Mouse (Mus musculus) layer of hippocampus, postnatal 25 days (tissue): ENCODE measurements at regions not wholly inside any gene's neighbourhood (a gene's known extent, or its start where the extent isn't known, plus 50 kb on each side); places are given as distances from the start of the nearest gene placed in this dataset.
A peak's percentile ranks its signal among the peaks of the same experiment; 100 is the strongest.

Experiments
- DNase-seq, 2 experiments: peaks; one replicate each; pipeline ENCODE4 v3.0.0; 2022; ENCODE audit warnings: mixed read lengths in 2 of 2, low spot score in 1 of 2; ENCODE audit errors: extremely low spot score in 1 of 2

GRCm38 (mm10) chr9:94278657-94279585 lies 259.0 kb downstream of the 1190002N15Rik start:
- DNase-seq = peak; percentile 29 to 56

DNA sequence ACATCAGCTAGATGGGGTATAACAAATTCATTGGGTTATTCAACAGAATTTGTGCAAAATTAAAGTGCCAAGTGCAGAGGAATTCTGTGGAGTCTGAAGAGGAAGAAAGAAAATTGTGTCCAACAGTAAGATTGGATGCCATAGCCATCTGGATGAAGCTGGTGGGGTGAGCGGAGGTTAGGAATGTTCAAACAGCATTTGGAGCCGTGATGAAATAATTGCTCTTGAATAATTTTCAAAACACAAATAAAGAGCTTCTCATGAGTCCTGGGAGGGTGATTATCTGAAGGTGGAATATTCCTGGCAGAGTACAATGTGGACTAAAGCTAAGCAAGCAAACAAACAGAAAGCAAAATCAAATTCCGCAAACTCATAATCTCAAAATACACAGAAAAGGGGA lies 260.8 kb downstream of the 1190002N15Rik start:
- DNase-seq = no peak

DNA sequence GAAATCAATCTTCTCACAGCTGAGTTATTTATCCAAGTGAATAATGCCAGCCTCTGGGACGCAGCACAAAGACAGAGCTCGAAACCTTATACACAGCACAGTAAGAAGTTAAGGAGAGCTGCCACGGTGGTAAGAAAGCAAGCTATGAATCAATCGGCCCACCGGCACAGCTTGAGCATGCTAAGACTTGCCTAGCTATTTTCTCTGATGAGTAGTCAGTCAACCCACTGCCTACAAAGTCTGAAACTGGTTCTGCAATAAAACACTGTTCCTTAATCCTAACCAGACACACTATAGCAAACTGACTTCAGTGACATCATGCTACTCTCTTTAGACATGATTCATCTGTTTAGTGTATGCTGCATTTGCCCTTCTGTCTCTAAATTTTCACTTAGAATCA lies 268.7 kb downstream of the 1190002N15Rik start:
- no peak for DNase-seq

- no peak for DNase-seq
These were observed 270.6 kb downstream of the 1190002N15Rik start for GRCm38 (mm10) chr9:94267243-94267642.

DNA sequence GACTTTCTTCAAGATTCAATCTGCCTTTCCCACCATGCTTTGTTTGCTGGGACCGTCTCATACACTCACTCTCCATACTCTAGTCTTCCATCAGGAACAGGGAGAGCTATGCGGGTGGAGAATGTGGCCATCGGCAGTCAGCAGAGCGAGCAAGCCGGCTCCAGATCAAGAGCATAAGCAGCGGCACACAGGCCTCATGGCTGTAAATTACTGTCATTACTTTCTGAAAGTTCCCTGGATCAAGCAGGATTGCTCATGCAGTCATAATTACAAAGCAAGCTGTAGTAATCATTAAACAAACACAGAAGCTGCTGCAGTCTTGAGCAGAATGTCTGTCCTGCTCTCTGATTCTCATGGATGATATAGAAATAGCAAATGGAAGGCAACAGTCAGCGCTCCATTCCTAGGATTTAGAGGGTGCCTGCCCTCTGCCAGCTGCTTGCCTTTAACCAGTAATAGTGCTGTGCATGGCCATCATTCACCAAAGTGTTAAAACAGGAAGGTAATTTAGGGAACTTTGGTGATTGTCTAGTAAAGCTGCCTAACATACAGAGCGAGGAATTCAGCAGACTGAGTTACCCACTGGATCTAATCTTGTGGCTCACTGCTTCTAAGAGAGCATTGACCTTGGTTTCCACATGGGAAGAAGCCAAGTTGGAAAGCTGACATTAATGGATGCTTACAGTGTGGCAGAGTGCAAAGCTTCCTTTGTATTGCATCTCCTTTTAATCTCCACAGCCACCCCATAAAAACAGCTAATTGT lies 298.2 kb downstream of the 1190002N15Rik start:
- no peak for DNase-seq

DNA sequence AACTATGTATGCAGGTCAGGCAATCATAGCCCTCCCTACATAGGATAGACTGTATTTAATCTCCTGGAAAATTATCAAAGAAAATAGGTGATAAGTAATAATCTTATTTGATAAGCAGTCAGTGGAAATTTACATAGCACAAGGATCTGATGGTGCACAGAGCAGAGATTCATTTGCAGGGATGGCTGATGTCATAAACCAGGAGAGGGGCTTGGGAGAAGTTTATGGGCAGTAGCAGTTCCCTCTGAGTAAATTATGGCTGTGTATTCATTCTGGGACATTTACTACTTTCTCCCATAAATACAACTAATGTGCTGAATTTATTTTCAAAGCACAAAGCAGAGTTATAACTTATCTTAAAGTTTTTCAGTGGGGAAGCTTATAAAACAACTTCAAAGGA lies 299.3 kb downstream of the 1190002N15Rik start:
- no peak for DNase-seq

DNA sequence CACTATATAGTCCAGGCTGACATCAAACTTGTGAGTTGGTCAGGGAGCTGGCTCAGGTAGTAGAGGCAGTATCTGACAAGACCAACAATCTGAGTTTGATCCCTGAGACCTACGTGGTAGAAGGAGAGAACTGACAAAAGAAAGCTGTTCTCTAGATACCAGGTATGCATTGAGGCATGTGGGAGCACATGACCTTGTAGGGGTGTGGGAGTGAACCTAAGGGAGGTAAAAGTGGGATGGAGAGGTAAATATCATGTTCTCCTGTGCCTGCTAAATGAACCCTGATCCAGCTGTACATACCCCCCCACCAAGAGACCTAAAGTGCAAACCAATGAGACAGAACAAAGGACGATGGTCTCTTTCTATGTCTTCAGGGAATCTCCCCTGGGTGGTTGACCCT lies 308.3 kb downstream of the 1190002N15Rik start:
- DNase-seq = no peak

DNA sequence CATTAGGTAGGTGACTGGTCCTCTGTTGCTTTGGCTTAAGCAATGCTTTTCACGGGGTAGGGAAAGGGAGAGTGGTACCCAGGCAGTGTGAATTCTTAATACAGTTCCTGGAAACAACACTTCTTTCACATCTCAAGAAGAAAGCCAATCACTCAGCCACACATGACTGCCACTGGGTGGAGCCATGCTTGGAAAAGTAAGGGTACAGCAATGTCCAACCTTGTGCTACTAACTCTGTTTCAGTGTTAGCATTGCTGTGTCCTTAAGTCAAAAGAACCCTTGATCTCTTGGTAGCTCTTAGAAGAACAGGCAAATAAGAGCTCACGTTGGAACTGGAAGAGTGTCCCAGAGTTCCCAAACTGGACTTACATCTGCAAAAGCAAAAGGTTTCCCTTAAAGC lies 318.8 kb downstream of the 1190002N15Rik start:
- DNase-seq = no peak

DNA sequence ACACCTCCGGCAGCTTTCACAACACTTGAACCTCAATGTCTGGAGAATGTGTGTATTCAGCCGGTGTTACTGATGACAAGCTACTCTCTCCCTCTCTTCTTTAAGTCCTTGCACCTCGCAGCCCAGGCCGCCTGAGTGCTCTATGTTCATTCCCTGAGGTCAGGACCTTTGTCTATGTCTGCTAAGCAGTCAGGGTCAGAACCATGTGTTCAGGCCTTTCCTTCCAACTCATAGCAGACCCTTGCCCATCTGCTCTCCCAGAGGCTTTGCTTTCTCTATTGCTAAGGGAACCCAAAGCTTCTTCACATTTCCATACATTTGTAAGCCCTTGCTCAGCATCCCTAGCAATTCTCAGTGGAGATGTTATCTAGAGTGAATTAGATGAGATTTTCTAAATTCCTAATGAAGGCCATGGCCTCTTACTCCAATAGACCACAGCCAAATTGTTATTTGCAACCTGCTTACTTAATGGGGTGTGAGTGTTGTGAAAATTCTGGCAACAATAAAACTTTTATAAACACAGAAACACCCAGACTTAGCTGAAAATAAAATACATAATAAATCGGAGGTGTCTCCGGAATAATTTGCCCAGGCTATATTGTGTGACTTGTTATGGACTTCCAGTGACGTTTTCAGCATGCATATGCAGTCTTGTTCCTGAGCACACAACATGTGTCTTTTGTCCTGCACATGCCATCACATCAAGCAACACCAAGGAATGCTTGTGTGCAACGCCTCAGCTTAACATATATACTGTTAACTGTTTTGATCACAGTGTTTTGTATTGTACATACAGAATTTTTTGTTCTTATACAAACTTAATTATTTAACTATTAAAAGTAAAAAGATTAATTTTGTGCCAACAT lies 321.2 kb downstream of the 1190002N15Rik start:
- no peak for DNase-seq

DNA sequence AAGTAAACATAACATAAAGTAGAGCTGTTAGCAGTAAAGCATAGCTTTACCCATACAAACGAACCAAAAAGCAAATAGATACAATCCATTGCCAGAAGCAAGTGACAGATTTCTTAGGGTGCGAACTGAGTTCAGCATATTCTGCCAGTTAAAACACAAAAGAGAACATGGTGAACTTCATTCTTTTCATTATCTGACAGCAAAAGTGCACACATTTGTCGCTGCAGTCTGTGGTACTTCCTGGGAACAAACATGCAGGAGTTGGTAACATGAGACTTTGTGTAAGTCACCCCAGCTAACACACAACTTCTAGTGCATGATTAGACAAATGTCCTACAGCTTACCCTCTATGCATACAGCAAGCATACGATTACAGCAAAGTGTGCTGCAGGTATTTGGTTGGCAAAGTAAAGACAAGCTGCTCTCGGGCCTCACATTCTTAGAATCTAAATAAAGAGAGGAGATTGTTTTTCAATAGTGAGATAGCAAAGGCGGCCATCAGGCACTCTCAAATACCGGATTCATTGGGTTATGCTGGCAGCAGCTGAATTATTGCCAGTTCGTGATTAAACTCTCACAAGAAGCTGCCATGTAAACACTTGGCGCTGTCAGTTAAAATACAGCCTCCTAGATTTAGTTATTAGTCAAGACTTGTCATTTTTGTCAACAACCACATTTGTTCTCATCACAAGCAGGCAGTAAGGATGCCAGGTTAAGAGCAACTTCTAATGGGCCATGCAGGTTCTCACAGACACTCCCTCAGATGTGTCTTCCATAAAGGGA lies 327.2 kb downstream of the 1190002N15Rik start:
- no peak for DNase-seq

DNA sequence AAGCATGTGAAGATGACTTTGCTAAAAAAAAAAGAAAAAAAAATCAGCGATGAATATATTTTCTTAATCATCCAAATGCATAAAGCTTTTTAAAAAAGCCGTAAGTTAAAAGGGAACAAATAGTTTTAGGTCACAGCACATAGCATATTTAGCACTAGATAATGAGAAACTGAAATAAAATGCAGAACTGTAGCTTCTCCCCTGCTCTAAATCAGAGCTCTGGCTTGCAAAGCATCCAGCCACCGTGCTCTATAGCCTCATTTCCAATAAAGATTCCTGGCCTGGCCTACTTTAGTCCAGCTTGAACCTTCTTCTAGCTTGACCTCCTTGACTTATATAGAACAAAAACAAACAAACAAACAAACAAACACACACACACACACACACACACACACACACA lies 328.9 kb downstream of the 1190002N15Rik start:
- no peak for DNase-seq

DNA sequence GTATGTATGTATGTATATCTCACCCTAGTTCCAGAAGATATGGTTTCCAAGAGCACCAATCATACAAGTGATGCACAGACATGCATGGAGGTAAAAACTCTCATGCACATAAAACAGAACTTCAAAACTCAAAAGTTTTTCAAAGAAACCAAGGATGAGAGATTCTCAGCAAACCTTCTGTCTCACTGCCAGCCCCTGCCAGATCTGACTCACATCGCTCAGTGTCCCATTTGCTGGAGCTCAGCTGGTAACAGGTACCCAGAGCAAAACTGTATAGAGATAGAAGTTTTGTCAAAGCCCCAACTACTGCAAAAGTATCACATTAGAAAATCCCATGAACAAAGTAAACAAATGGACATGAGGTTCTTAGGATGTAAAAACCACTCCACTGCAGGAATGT lies 337.0 kb downstream of the 1190002N15Rik start:
- no peak for DNase-seq

DNA sequence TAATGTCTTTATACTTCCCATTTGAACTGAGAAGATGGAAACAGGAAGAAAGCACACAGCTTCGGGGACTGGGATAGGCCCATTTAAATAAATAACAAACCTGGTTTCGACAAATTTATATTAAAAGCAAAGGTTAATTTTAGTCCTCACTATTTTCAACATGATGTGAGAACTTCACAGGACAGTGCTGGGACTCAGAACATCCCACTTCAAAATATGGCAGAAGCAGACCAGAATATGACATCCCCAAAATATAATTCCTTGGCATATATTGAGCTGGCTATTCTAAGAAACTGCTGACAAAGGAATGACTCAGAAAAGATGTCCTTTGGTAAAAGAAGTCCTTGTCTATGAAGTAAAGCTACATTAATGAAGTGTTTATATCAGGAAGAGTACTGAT lies 338.0 kb downstream of the 1190002N15Rik start:
- no peak for DNase-seq

- DNase-seq = no peak
These were observed 346.8 kb downstream of the 1190002N15Rik start for GRCm38 (mm10) chr9:94191083-94191482.

DNA sequence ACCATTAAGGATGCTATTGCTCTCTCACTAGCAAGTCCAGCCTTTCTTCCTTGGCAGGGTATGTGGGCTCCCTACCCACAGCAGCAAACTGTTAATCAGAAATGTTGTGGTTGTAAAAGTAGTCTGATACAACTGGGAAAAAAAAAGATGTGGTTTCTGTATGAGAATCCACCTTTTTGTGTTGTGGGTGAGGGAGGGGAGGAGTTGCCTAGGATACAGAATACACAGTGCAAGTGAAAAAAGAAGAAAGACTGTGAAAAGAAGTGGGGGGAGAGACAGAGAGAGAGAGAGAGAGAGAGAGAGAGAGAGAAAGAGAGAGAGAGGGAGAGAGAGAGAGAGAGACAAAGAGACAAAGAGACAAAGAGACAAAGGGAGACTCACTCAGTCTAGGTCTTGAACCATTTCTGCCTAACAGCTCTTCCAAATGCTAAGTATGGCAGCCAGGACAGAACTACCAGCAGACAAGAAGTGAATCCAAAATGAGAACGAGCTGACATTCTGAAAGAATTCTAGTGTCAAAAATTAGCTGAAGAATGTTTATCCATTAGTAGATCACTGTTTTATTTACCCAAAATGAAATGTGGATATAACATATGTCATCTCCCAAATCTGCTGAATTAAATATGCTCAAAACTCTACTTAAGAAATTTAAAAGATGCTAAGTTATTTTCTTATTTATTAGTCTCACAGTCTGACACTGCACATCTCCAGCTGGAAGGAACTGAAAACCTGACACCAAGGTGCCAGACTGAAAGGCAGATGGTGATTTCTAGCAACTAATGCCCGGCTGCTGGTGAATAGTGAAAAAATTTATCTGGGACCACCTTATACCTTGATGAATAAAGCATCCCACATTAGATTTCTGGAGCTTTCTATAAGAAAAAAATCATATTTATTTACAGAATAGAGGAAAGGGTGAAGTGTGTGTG lies 347.7 kb downstream of the 1190002N15Rik start:
- no peak for DNase-seq

- DNase-seq = no peak
These were observed 349.8 kb downstream of the 1190002N15Rik start for GRCm38 (mm10) chr9:94188124-94188523.

- no peak for DNase-seq
These were observed 367.8 kb downstream of the 1190002N15Rik start for GRCm38 (mm10) chr9:94169905-94170612.

DNA sequence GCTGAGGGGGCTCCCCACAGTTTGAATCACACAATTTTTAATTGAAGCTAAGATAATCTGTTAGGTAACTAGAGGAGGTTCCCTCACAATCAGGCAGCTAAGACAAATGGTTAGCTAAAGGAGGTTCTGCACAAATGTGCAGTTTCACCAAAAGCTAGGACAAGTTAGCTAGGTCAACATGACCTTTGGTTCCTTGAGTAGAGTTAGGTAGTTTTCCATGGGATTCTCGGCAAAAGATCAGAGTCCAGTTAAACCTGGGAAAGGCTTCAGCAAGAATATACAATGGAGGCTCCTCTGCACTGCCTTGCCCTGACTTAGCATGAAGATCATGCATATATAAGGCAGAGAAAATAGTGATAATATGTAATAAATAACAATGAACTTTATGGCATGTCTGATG lies 374.2 kb downstream of the 1190002N15Rik start:
- no peak for DNase-seq
